ENCODE assay signal across 9 mouse cellular contexts in genomic region chr14:34540685-34541162, GRCm38 (mm10). TPM values are rescaled to one million over a fixed set of nuclear protein-coding genes. Genes with fewer than 3 reads are reported as not detected.
A peak's percentile ranks its signal among the peaks of the same experiment; 100 is the strongest.
DNase-seq lines count a peak whose midpoint lies in the region; ATAC-seq and TF ChIP-seq lines count a peak whose summit lies in the region.
"Had no signal": no experiment of that assay in that cellular context is flagged by ENCODE, and none has a peak within 500 bp of the region (broad histone marks: within the 10 kb centered on the region; RNA-seq: fewer than 3 reads in every experiment).

No protein-coding gene starts in this region.

- peak overlapping the region; percentile 33 for H3K4me2 ChIP-seq in lung, postnatal 0 days (replicated peaks; ENCODE audit: low read depth, low read length)
- H3K4me2 ChIP-seq: liver, embryonic 13.5 days had no signal

- no peaks in the 10 kb centered on the region for H3K9me3 ChIP-seq in lung, postnatal 0 days (ENCODE audit: low read length)
- H3K9me3 ChIP-seq: liver, embryonic 13.5 days had no signal

- no peak overlapping the region for H3K9ac ChIP-seq in lung, postnatal 0 days (replicated peaks; ENCODE audit: low read depth)
- H3K9ac ChIP-seq: liver, embryonic 13.5 days had no signal

- no peaks in the 10 kb centered on the region for H3K4me1 ChIP-seq in lung, postnatal 0 days (ENCODE audit: insufficient read depth, low read depth, low read length)

- no peak for TF ChIP-seq EP300 in lung, postnatal 0 days (IDR thresholded peaks at IDR 0.05)

- peak; percentile 80 for ATAC-seq in lung, postnatal 0 days

- WGBS in lung, postnatal 0 days, result 8% methylated on average over 15 of the region's 17 CpGs

- peak; percentile 17 for DNase-seq in thymus, postnatal 14 days
- DNase-seq in thymus, postnatal 25 days, result no peak
- peak; percentile 17 for DNase-seq in forelimb bud, embryonic 11.5 days (ENCODE audit: low read depth, low spot score)
- peak; percentile 25 for DNase-seq in induced T-regulatory cell, adult 2 months (ENCODE audit: low read depth)
- DNase-seq in lung, postnatal 0 days (ENCODE audit: low spot score), result peak; percentile 79
- DNase-seq in testis, postnatal 14 days (ENCODE audit: low spot score), result peak; percentile 66
- no peak for DNase-seq in layer of hippocampus, adult 8-10 months (ENCODE audit: low spot score in 2 of 2)
- no peak for DNase-seq in cerebellum, adult 9-11 months
- DNase-seq: liver, embryonic 13.5 days had no signal

- TF ChIP-seq CTCF in lung, postnatal 0 days (IDR thresholded peaks at IDR 0.05), result no peak

- no peaks in the 10 kb centered on the region for H3K36me3 ChIP-seq in lung, postnatal 0 days (ENCODE audit: insufficient read depth, low read length)
- H3K36me3 ChIP-seq: liver, embryonic 13.5 days had no signal

- no peaks in the 10 kb centered on the region for H3K27me3 ChIP-seq in lung, postnatal 0 days (replicated peaks; ENCODE audit: insufficient read depth, low read length)

- H3K27ac ChIP-seq in lung, postnatal 0 days (ENCODE audit: low read length), result peak overlapping the region; percentile 51
- H3K27ac ChIP-seq: liver, embryonic 13.5 days had no signal

- no peak overlapping the region for H3K4me3 ChIP-seq in lung, postnatal 0 days (ENCODE audit: low read depth, low read length)
- H3K4me3 ChIP-seq: liver, embryonic 13.5 days had no signal

RNA-seq across cellular contexts. Expression of gene 9230112D13Rik, which starts 18.1 kb away (rescaled TPM):
- not detected in 2 replicates for polyA plus RNA-seq in lung, postnatal 0 days (2015; fragmentation: Nextera tagmentation; extraction: Ambion mirVana)
- total RNA-seq in layer of hippocampus, adult 8-10 months (2022), result not detected
- polyA plus RNA-seq: liver, embryonic 13.5 days had no signal

RNA-seq across cellular contexts. Expression of gene Bmpr1a, which starts 37.6 kb away (rescaled TPM):
- polyA plus RNA-seq in lung, postnatal 0 days (2015; fragmentation: Nextera tagmentation; extraction: Ambion mirVana), result 19.6 and 20.8 TPM in 2 replicates
- total RNA-seq in layer of hippocampus, adult 8-10 months (2022), result 10 to 100 TPM; 35.9 to 42.7 (median 37.0) TPM

RNA-seq across cellular contexts. Expression of gene Ldb3, which starts 47.8 kb away (rescaled TPM):
- polyA plus RNA-seq in lung, postnatal 0 days (2015; fragmentation: Nextera tagmentation; extraction: Ambion mirVana), result 2.6 and 3.3 TPM in 2 replicates
- total RNA-seq in layer of hippocampus, adult 8-10 months (2022), result 1 to 10 TPM; 4.1 to 4.8 (median 4.3) TPM

RNA-seq across cellular contexts. Expression of gene Opn4, which starts 59.2 kb away (rescaled TPM):
- polyA plus RNA-seq in lung, postnatal 0 days (2015; fragmentation: Nextera tagmentation; extraction: Ambion mirVana), result 0.12 and 0.15 TPM in 2 replicates
- not detected for total RNA-seq in layer of hippocampus, adult 8-10 months (2022)
- polyA plus RNA-seq: liver, embryonic 13.5 days had no signal

Comparison
In these comparisons a context has a peak if more than half of its experiments do, and no peak if none do; other contexts are left out.
1. DNase-seq: peak in thymus, postnatal 14 days (single experiment), forelimb bud, embryonic 11.5 days (single experiment), induced T-regulatory cell, adult 2 months (single experiment), lung, postnatal 0 days (single experiment) and testis, postnatal 14 days (single experiment); none in thymus, postnatal 25 days (single experiment), layer of hippocampus, adult 8-10 months (0 of 2) and cerebellum, adult 9-11 months (single experiment).